Mouse (Mus musculus): ENCODE measurements around the gene Gm11213. TPM values are rescaled to one million over a fixed set of nuclear protein-coding genes. Genes with fewer than 3 reads are reported as not detected.

Gm11213 gene
- total and polyA plus RNA-seq, 3 experiments, result not detected

- Histone ChIP-seq H3K4me3 (ENCODE audit: low read depth, low read length) (no peak overlapping the region), H3K27me3 (ENCODE audit: insufficient read depth, low read length) (no peaks in the 10 kb centered on the region), H3K9me3 (replicated peaks) (peaks cover 7% of the 10 kb centered on the region; the same call in 1 of the 2 replicates), H3K36me3 (replicated peaks) (no peaks in the 10 kb centered on the region), H3K4me1 (ENCODE audit: insufficient read depth, low read depth, low read length) (no peaks in the 10 kb centered on the region)
- TF ChIP-seq GATA1 (IDR thresholded peaks at IDR 0.05; ENCODE audit: borderline replicate concordance, low read length), result no peak
- DNase-seq (ENCODE audit: low spot score) (no peak), ATAC-seq (ENCODE audit: extremely low read depth, insufficient number of reproducible peaks, low FRiP score, poor library complexity, severe bottlenecking) (no peak)
These were observed 14.5 kb downstream of the Gm11213 start for GRCm38 (mm10) chr4:63590538-63590937.

- ATAC-seq (ENCODE audit: extremely low read depth, insufficient number of reproducible peaks, low FRiP score, poor library complexity, severe bottlenecking) (no peak), DNase-seq (ENCODE audit: low spot score) (no peak)
- Histone ChIP-seq H3K27me3 (ENCODE audit: insufficient read depth, low read length) (no peaks in the 10 kb centered on the region), H3K9me3 (replicated peaks) (0 out of 2 replicates have a peak, but pooled peaks cover 4% of the 10 kb centered on the region), H3K4me1 (ENCODE audit: insufficient read depth, low read depth, low read length) (no peaks in the 10 kb centered on the region), H3K36me3 (replicated peaks) (no peaks in the 10 kb centered on the region), H3K4me3 (ENCODE audit: low read depth, low read length) (no peak overlapping the region)
- TF ChIP-seq GATA2 (IDR thresholded peaks at IDR 0.05; ENCODE audit: borderline replicate concordance, low read depth, low read length) (no peak), CTCF (IDR thresholded peaks at IDR 0.05; ENCODE audit: low read depth, low read length) (no peak), TAL1 (conservative IDR thresholded peaks at IDR 0.05; ENCODE audit: low read depth, low read length) (no peak), POLR2AphosphoS5 (IDR thresholded peaks at IDR 0.05; ENCODE audit: insufficient replicate concordance, low read depth, low read length) (no peak), GATA1 (IDR thresholded peaks at IDR 0.05; ENCODE audit: borderline replicate concordance, low read length) (no peak)
These were observed 15.1 kb downstream of the Gm11213 start for GRCm38 (mm10) chr4:63589987-63590386.

- no peak for ATAC-seq (ENCODE audit: extremely low read depth, insufficient number of reproducible peaks, low FRiP score, poor library complexity, severe bottlenecking)
- Histone ChIP-seq H3K36me3 (replicated peaks) (peaks cover 24% of the 10 kb centered on the region), H3K4me3 (ENCODE audit: low read depth, low read length) (no peak overlapping the region), H3K4me1 (ENCODE audit: insufficient read depth, low read depth, low read length) (no peaks in the 10 kb centered on the region), H3K27me3 (ENCODE audit: insufficient read depth, low read length) (no peaks in the 10 kb centered on the region), H3K9me3 (replicated peaks) (0 out of 2 replicates have a peak, but pooled peaks cover 9% of the 10 kb centered on the region)
- no peak for TF ChIP-seq TAL1 (conservative IDR thresholded peaks at IDR 0.05; ENCODE audit: low read depth, low read length)
- no peak for TF ChIP-seq CTCF (IDR thresholded peaks at IDR 0.05; ENCODE audit: low read depth, low read length)
- DNase-seq (ENCODE audit: low spot score), result no peak
These were observed 18.8 kb downstream of the Gm11213 start for GRCm38 (mm10) chr4:63586240-63586639.

DNA sequence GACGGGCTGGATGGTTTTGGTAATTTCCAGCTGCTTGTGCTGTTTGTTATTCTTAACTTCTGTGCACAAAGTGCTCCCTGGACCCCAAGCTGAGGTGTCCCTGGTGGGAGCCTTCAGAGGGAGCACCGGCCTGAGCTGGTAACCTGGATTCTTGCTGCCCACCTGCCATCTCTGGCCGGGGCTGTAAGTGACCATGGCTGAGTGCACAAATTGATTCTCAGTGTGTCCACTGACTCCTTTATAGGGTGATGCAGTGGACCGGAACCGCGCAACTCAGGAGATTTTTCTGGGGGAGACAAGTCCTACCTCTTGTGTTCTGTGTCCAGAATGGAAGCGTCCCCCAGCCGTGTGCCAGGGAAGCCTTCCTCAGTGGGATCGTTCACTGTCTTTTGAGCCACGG is 19.8 kb downstream of the Gm11213 start:
- Histone ChIP-seq H3K9me3 (replicated peaks) (peaks cover 9% of the 10 kb centered on the region; the same call in 1 of the 2 replicates), H3K4me3 (ENCODE audit: low read depth, low read length) (no peak overlapping the region), H3K27me3 (ENCODE audit: insufficient read depth, low read length) (no peaks in the 10 kb centered on the region), H3K4me1 (ENCODE audit: insufficient read depth, low read depth, low read length) (no peaks in the 10 kb centered on the region), H3K36me3 (replicated peaks) (peaks cover 28% of the 10 kb centered on the region)
- no peak for ATAC-seq (ENCODE audit: extremely low read depth, insufficient number of reproducible peaks, low FRiP score, poor library complexity, severe bottlenecking)
- no peak for DNase-seq (ENCODE audit: low spot score)
- TF ChIP-seq GATA2 (IDR thresholded peaks at IDR 0.05; ENCODE audit: borderline replicate concordance, low read depth, low read length) (no peak), TAL1 (conservative IDR thresholded peaks at IDR 0.05; ENCODE audit: low read depth, low read length) (no peak), CTCF (IDR thresholded peaks at IDR 0.05; ENCODE audit: low read depth, low read length) (no peak), POLR2AphosphoS5 (IDR thresholded peaks at IDR 0.05; ENCODE audit: insufficient replicate concordance, low read depth, low read length) (no peak), GATA1 (IDR thresholded peaks at IDR 0.05; ENCODE audit: borderline replicate concordance, low read length) (no peak)

DNA sequence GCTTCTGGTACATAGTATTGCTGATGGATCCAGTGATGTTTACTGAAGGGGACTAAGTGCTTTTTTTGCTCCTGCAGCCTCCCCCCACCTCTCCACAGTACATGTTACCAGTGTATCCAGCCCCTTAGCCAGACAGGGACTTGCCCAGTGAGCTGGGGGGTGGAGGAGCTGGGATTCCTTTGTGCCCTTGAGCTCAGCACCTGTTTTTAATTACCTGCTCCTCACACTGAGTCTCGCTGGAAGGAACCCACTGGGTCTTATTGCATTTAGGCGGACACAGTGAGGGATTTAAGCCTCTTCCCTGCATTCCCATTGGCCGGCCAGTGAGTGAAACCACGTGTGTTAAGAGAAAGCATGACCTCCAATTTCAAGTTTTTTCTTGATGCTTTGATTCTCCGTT is 22.5 kb downstream of the Gm11213 start:
- ATAC-seq (ENCODE audit: extremely low read depth, insufficient number of reproducible peaks, low FRiP score, poor library complexity, severe bottlenecking) (no peak), DNase-seq (ENCODE audit: low spot score) (no peak)
- peaks cover 3% of the 10 kb centered on the region; the same call in 1 of the 2 replicates for H3K27me3 ChIP-seq (ENCODE audit: insufficient read depth, low read length)
- TF ChIP-seq GATA2 (IDR thresholded peaks at IDR 0.05; ENCODE audit: borderline replicate concordance, low read depth, low read length) (no peak), TAL1 (conservative IDR thresholded peaks at IDR 0.05; ENCODE audit: low read depth, low read length) (no peak), CTCF (IDR thresholded peaks at IDR 0.05; ENCODE audit: low read depth, low read length) (no peak), GATA1 (IDR thresholded peaks at IDR 0.05; ENCODE audit: borderline replicate concordance, low read length) (no peak), POLR2AphosphoS5 (IDR thresholded peaks at IDR 0.05; ENCODE audit: insufficient replicate concordance, low read depth, low read length) (no peak)
- no peaks in the 10 kb centered on the region for H3K4me1 ChIP-seq (ENCODE audit: insufficient read depth, low read depth, low read length)
- H3K36me3 ChIP-seq (replicated peaks), result peaks cover 45% of the 10 kb centered on the region
- peaks cover 20% of the 10 kb centered on the region for H3K9me3 ChIP-seq (replicated peaks)
- H3K4me3 ChIP-seq (ENCODE audit: low read depth, low read length), result no peak overlapping the region

- Histone ChIP-seq H3K4me1 (ENCODE audit: insufficient read depth, low read depth, low read length) (no peaks in the 10 kb centered on the region), H3K27me3 (ENCODE audit: insufficient read depth, low read length) (peaks cover 3% of the 10 kb centered on the region; the same call in 1 of the 2 replicates), H3K4me3 (ENCODE audit: low read depth, low read length) (no peak overlapping the region), H3K36me3 (replicated peaks) (peaks cover 48% of the 10 kb centered on the region), H3K9me3 (replicated peaks) (peaks cover 23% of the 10 kb centered on the region)
- no peak for DNase-seq (ENCODE audit: low spot score)
- no peak for TF ChIP-seq GATA1 (IDR thresholded peaks at IDR 0.05; ENCODE audit: borderline replicate concordance, low read length)
- ATAC-seq (ENCODE audit: extremely low read depth, insufficient number of reproducible peaks, low FRiP score, poor library complexity, severe bottlenecking), result no peak
These were observed 25.0 kb downstream of the Gm11213 start for GRCm38 (mm10) chr4:63580078-63580477.

- H3K4me3 ChIP-seq (ENCODE audit: low read depth, low read length), result no peak overlapping the region
- ATAC-seq (ENCODE audit: extremely low read depth, insufficient number of reproducible peaks, low FRiP score, poor library complexity, severe bottlenecking), result no peak
- no peaks in the 10 kb centered on the region for H3K4me1 ChIP-seq (ENCODE audit: insufficient read depth, low read depth, low read length)
- peaks cover 48% of the 10 kb centered on the region for H3K36me3 ChIP-seq (replicated peaks)
- TF ChIP-seq TAL1 (conservative IDR thresholded peaks at IDR 0.05; ENCODE audit: low read depth, low read length) (no peak), GATA2 (IDR thresholded peaks at IDR 0.05; ENCODE audit: borderline replicate concordance, low read depth, low read length) (no peak), GATA1 (IDR thresholded peaks at IDR 0.05; ENCODE audit: borderline replicate concordance, low read length) (no peak), POLR2AphosphoS5 (IDR thresholded peaks at IDR 0.05; ENCODE audit: insufficient replicate concordance, low read depth, low read length) (no peak), CTCF (IDR thresholded peaks at IDR 0.05; ENCODE audit: low read depth, low read length) (no peak)
- H3K9me3 ChIP-seq (replicated peaks), result peaks cover 23% of the 10 kb centered on the region
- DNase-seq (ENCODE audit: low spot score), result no peak
- H3K27me3 ChIP-seq (ENCODE audit: insufficient read depth, low read length), result peaks cover 3% of the 10 kb centered on the region; the same call in 1 of the 2 replicates
These were observed 25.4 kb downstream of the Gm11213 start for GRCm38 (mm10) chr4:63579649-63580048.

Measured in G1E (cell line).